Mouse (Mus musculus): Measurements from ENCODE around the gene Fgf9. TPM values are rescaled to one million over a fixed set of nuclear protein-coding genes. Genes with fewer than 3 reads are reported as not detected.

Gene Fgf9
- polyA plus RNA-seq, 1 experiment from 2014 or later = 9.4 TPM

DNA sequence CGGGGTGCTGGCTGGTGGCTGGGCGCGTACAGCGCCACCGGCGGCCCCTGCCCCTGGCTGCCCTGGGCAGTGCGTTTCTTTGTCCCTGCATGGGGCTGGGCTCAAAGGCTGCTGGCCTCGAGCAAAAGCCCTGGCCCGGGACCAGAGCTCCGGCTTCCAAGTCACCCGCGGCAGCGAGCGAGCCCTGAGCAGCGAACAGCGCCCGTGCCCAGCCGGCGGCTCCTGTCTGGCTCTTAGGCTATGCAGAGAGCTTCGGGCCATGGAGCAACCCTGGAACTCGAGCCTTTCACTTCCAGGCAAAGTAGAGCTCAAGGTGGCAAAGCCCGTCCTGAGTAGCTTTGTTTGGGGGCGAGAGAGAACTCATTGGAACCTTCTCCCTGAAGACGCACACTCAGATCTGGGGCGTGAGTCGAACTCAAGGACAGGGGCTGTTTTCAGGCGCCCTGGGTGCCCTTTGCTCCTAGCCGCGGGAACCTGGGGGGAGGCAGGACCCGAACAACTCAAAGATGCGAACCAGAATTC, 834 bp downstream of the Fgf9 start:
- Histone ChIP-seq H3K27ac (replicated peaks; ENCODE audit: low read depth, low read length) (no peak overlapping the region), H3K36me3 (ENCODE audit: control insufficient read depth, insufficient read depth, low read length) (no peaks in the 10 kb centered on the region), H3K4me1 (ENCODE audit: control insufficient read depth, insufficient read depth, low read length) (peaks cover 14% of the 10 kb centered on the region), H3K4me2 (ENCODE audit: low read depth, severe bottlenecking) (peak overlapping the region; percentile 95), H3K27me3 (ENCODE audit: control insufficient read depth, insufficient read depth, low read length) (peaks cover 34% of the 10 kb centered on the region), H3K9ac (ENCODE audit: low read length) (peak overlapping the region; percentile 67), H3K4me3 (ENCODE audit: low read depth, low read length) (peak overlapping the region; percentile 49), H3K9me3 (ENCODE audit: control insufficient read depth, low read length) (no peaks in the 10 kb centered on the region)
- WGBS = under 1% methylated on average over 31 of the region's 31 CpGs
- peak; percentile 70 for DNase-seq (ENCODE audit: low spot score)
- peak; percentile 12; the same call in 1 of the 2 replicates for ATAC-seq (ENCODE audit: insufficient number of reproducible peaks, low FRiP score, low TSS enrichment, low read depth)

DNA sequence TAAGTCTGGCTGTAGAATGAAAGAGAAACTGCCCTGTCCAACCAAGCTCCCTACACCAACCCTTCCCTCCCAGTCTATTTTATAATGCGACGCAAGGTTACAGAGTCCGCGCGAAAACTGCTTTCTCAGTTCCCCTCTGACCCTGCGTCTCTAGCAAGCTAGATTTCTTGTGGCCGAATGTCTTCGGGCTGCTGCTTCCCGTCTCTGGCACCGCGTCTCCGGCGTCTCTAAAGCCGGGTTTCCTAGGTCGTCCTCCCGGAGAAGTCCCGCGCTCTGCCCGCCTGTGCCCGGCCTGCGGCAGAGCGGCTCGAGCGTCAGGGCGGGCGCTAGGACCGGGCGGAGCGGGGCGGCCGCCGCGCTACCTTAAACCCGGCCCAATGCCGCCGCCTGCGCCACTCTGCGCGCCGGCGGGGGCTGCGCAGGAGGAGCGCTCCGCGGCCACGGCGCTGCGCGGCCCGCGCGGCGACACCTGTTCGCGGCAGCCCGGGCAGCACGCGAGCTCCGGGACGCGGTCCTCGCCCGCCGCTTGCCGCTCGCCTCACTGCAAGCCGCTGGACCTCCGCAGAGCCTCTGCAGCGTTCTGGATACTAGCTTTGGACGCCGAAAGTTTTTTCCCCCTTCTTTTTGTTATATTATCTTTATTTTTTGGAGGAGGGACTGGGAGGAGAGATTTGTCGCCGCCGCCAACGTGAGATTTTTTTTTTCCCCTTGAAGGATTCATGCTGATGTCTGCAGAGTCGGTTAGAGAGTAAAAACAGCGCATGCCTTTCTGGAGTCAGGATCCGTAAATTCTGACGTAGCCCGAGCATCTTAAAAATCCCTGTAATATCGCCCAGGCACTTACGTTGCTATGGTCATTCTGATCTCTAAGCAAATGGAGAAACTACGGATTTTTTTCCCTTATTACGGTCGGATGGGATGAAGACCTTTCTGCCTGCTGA, 1.8 kb downstream of the Fgf9 start:
- Histone ChIP-seq H3K27ac (replicated peaks; ENCODE audit: low read depth, low read length) (no peak overlapping the region), H3K36me3 (ENCODE audit: control insufficient read depth, insufficient read depth, low read length) (no peaks in the 10 kb centered on the region), H3K4me3 (ENCODE audit: low read depth, low read length) (peak overlapping the region; percentile 49), H3K27me3 (ENCODE audit: control insufficient read depth, insufficient read depth, low read length) (peaks cover 38% of the 10 kb centered on the region), H3K4me2 (ENCODE audit: low read depth, severe bottlenecking) (peak overlapping the region; percentile 95), H3K9me3 (ENCODE audit: control insufficient read depth, low read length) (no peaks in the 10 kb centered on the region), H3K9ac (ENCODE audit: low read length) (peak overlapping the region; percentile 30; the same call in 1 of the 2 replicates), H3K4me1 (ENCODE audit: control insufficient read depth, insufficient read depth, low read length) (peaks cover 18% of the 10 kb centered on the region)
- ATAC-seq (ENCODE audit: insufficient number of reproducible peaks, low FRiP score, low TSS enrichment, low read depth) (peak; percentile 73), DNase-seq (ENCODE audit: low spot score) (peak; percentile 81)
- WGBS = under 1% methylated on average over 84 of the region's 85 CpGs

DNA sequence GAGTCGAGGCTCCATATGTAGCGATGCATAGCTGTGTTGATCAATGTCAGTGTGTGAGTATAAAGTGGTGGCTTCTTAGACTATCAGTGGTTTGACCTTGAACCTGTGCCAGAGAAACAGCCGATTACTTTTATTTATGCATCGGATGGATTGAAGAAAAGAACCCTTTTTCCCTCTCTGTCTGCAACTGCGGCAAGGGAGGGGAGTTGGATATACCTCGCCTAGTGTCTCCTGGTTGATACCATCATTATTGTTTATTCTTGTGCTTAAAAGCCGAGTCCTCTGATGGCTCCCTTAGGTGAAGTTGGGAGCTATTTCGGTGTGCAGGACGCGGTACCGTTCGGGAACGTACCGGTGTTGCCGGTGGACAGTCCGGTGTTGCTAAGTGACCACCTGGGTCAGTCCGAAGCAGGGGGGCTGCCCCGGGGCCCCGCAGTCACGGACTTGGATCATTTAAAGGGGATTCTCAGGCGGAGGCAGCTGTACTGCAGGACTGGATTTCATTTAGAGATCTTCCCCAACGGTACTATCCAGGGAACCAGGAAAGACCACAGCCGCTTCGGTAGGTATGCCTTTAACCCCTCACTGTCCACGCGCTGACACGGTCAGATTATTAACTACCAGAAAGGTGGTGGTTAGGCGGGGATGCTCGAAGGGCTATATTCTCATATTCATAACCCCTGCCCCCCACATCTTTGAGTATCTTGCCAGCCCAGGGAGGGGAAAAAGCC, 2.6 kb downstream of the Fgf9 start:
- WGBS = under 1% methylated on average over 29 of the region's 29 CpGs

DNA sequence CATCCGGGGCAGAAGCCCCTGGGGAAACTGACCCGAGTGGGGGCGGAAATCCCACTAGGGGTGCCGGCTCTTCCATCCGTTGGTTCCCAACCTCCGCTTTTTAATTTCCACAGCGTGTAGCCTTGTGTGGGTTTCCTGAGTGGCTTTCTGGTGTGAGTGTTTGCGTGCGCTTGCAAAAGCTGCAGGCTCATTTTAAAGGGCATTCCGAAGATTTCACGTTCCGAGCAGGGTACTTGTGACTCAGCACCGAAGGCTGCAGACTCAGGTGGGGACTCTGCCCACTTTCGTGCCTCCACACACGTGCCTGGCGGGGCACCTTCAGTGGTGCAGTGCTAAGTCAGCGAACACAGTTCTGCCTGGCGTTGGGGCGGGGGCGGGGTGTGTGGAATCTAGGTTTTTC, 3.6 kb downstream of the Fgf9 start:
- Histone ChIP-seq H3K4me2 (ENCODE audit: low read depth, severe bottlenecking) (peak overlapping the region; percentile 95), H3K27ac (replicated peaks; ENCODE audit: low read depth, low read length) (no peak overlapping the region), H3K9ac (ENCODE audit: low read length) (no peak overlapping the region), H3K9me3 (ENCODE audit: control insufficient read depth, low read length) (no peaks in the 10 kb centered on the region), H3K4me3 (ENCODE audit: low read depth, low read length) (peak overlapping the region; percentile 57), H3K4me1 (ENCODE audit: control insufficient read depth, insufficient read depth, low read length) (peaks cover 18% of the 10 kb centered on the region), H3K27me3 (ENCODE audit: control insufficient read depth, insufficient read depth, low read length) (peaks cover 44% of the 10 kb centered on the region), H3K36me3 (ENCODE audit: control insufficient read depth, insufficient read depth, low read length) (no peaks in the 10 kb centered on the region)
- DNase-seq (ENCODE audit: low spot score) (peak; percentile 43), ATAC-seq (ENCODE audit: insufficient number of reproducible peaks, low FRiP score, low TSS enrichment, low read depth) (no peak)
- WGBS = under 1% methylated on average over 20 of the region's 20 CpGs

More for the DNA sequence above, 2.6 kb downstream of the Fgf9 start:
- Histone ChIP-seq H3K4me3 (ENCODE audit: low read depth, low read length) (peak overlapping the region; percentile 49), H3K9ac (ENCODE audit: low read length) (no peak overlapping the region; the same call in 1 of the 2 replicates), H3K27ac (replicated peaks; ENCODE audit: low read depth, low read length) (no peak overlapping the region), H3K9me3 (ENCODE audit: control insufficient read depth, low read length) (no peaks in the 10 kb centered on the region), H3K4me2 (ENCODE audit: low read depth, severe bottlenecking) (peak overlapping the region; percentile 95), H3K36me3 (ENCODE audit: control insufficient read depth, insufficient read depth, low read length) (no peaks in the 10 kb centered on the region), H3K27me3 (ENCODE audit: control insufficient read depth, insufficient read depth, low read length) (peaks cover 44% of the 10 kb centered on the region), H3K4me1 (ENCODE audit: control insufficient read depth, insufficient read depth, low read length) (peaks cover 18% of the 10 kb centered on the region)
- DNase-seq (ENCODE audit: low spot score) (peak; percentile 45), ATAC-seq (ENCODE audit: insufficient number of reproducible peaks, low FRiP score, low TSS enrichment, low read depth) (no peak)

DNA sequence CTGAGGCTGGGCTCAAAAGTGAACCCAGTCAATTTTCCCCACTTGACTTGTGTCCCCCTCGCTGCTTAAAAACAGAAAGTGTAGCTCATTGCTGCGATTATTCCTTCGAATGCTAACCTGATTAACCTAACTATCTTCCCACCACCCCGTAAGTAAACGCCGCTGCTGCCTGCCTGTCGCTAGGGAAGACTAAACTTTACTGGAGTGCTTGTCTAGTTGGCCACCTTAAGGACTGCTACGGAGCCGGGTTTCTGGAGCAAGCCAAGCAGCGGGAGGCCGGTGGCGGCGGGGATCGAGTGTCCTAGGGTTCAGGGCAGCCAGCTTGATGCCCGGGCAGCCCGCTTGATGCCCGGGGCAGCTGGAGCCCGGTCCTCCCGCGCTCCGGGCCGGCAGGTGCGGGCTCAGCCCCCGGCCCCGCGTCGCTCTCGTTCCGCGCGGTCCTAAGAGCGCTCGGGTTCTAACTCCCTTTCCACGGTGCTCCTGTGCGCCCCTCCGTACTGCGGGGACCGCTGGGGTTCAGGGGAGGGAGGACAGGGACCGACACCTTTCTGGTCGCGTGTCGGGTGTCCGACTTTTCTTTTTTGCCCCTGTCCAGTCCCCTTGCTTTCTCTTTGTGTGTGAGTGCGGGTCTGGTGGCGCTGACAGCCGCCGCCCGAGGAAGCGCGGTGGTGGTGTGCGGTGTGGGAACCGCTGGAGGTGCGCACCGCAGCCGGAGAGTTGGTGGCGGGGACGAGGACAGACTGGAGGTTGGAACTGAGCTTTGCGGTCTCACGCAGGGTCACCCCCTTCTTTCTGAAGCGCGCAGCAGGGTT, 4.5 kb downstream of the Fgf9 start:
- peak overlapping the region; percentile 95 for H3K4me2 ChIP-seq (ENCODE audit: low read depth, severe bottlenecking)
- no peak overlapping the region; the same call in 1 of the 2 replicates for H3K27ac ChIP-seq (replicated peaks; ENCODE audit: low read depth, low read length)
- under 1% methylated on average over 60 of the region's 61 CpGs for WGBS
- no peaks in the 10 kb centered on the region for H3K9me3 ChIP-seq (ENCODE audit: control insufficient read depth, low read length)
- peaks cover 40% of the 10 kb centered on the region for H3K27me3 ChIP-seq (ENCODE audit: control insufficient read depth, insufficient read depth, low read length)
- no peaks in the 10 kb centered on the region for H3K36me3 ChIP-seq (ENCODE audit: control insufficient read depth, insufficient read depth, low read length)
- H3K9ac ChIP-seq (ENCODE audit: low read length) = peak overlapping the region; percentile 48
- H3K4me1 ChIP-seq (ENCODE audit: control insufficient read depth, insufficient read depth, low read length) = peaks cover 18% of the 10 kb centered on the region
- DNase-seq (ENCODE audit: low spot score) (peak; percentile 68), ATAC-seq (ENCODE audit: insufficient number of reproducible peaks, low FRiP score, low TSS enrichment, low read depth) (no peak)
- H3K4me3 ChIP-seq (ENCODE audit: low read depth, low read length) = peak overlapping the region; percentile 57

DNA sequence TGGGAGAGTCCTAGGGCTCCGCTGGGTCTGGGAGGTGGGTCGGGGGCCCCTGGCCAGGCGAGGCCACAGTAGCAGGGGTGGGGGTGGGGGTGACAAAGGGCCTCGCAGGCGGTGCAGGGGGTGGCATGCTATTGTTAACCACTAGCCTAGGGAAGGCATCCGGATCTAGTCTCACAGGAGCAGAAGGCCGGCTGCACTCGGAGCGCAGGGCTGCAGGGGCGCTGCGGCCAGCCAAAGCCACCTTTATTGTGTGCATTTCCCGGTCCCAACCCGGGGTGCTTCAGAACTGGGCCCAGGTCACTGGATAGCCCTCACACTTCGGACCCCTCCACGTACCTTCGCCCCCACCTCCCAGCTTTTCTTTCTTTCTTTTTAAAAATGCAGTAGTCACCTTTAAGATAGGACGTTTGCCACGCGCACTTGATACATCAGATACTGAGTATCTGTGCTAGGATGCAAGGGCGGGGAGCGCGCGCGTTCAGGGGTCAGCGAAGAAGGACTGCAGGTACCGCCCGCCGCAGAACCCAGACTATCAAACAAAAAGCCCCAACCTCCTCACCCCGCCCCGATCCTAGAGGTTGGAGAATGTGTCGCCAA, 5.2 kb downstream of the Fgf9 start:
- Histone ChIP-seq H3K36me3 (ENCODE audit: control insufficient read depth, insufficient read depth, low read length) (no peaks in the 10 kb centered on the region), H3K4me3 (ENCODE audit: low read depth, low read length) (peak overlapping the region; percentile 57), H3K27ac (replicated peaks; ENCODE audit: low read depth, low read length) (no peak overlapping the region; the same call in 1 of the 2 replicates), H3K4me2 (ENCODE audit: low read depth, severe bottlenecking) (peak overlapping the region; percentile 95), H3K9ac (ENCODE audit: low read length) (peak overlapping the region; percentile 48), H3K9me3 (ENCODE audit: control insufficient read depth, low read length) (no peaks in the 10 kb centered on the region), H3K27me3 (ENCODE audit: control insufficient read depth, insufficient read depth, low read length) (peaks cover 38% of the 10 kb centered on the region), H3K4me1 (ENCODE audit: control insufficient read depth, insufficient read depth, low read length) (peaks cover 18% of the 10 kb centered on the region)
- peak; percentile 64 for DNase-seq (ENCODE audit: low spot score)
- WGBS = under 1% methylated on average over 30 of the region's 31 CpGs
- peak; percentile 27 for ATAC-seq (ENCODE audit: insufficient number of reproducible peaks, low FRiP score, low TSS enrichment, low read depth)

DNA sequence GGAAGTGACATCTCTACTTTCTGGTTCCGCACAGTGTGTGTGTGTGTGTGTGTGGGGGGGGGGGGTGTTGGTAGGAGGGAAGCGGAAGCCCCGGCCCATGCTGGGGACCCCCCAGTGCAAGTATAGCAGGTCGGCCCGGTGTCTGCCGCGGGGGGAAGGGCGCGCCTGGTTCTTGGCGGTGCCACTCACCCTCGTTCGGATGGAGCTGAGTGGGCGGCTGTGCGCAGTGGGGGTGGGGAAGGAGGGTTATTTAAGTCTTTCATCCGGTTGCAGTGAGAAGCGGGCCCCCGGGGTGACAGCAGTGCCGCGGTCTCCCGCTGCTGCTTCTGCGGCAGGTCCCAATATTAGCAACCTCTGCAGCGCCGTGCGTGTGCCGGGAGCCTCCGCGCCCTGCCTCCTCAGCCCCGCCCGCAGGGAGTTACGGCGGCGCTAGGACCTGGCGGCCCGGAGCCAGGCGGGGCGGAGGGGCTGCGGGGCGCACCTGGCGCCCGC, 5.7 kb downstream of the Fgf9 start:
- H3K36me3 ChIP-seq (ENCODE audit: control insufficient read depth, insufficient read depth, low read length) = no peaks in the 10 kb centered on the region
- ATAC-seq (ENCODE audit: insufficient number of reproducible peaks, low FRiP score, low TSS enrichment, low read depth) = peak; percentile 65
- peaks cover 37% of the 10 kb centered on the region for H3K27me3 ChIP-seq (ENCODE audit: control insufficient read depth, insufficient read depth, low read length)
- DNase-seq (ENCODE audit: low spot score) = peak; percentile 77
- H3K4me2 ChIP-seq (ENCODE audit: low read depth, severe bottlenecking) = peak overlapping the region; percentile 95
- H3K4me1 ChIP-seq (ENCODE audit: control insufficient read depth, insufficient read depth, low read length) = peaks cover 18% of the 10 kb centered on the region
- WGBS = 0% methylated on average over 34 of the region's 40 CpGs
- peak overlapping the region; percentile 57 for H3K4me3 ChIP-seq (ENCODE audit: low read depth, low read length)
- H3K9me3 ChIP-seq (ENCODE audit: control insufficient read depth, low read length) = no peaks in the 10 kb centered on the region
- H3K9ac ChIP-seq (ENCODE audit: low read length) = peak overlapping the region; percentile 48
- no peak overlapping the region for H3K27ac ChIP-seq (replicated peaks; ENCODE audit: low read depth, low read length)

All from limb, embryonic 11.5 days (tissue).